Mouse (Mus musculus) embryo, embryonic 11 days (tissue): Measurements from ENCODE around the gene Tecpr1.

Source experiments
- DNase-seq: peaks from one replicate; pipeline ENCODE4 v3.0.0-alpha.2; 2015

Tecpr1 gene

DNA sequence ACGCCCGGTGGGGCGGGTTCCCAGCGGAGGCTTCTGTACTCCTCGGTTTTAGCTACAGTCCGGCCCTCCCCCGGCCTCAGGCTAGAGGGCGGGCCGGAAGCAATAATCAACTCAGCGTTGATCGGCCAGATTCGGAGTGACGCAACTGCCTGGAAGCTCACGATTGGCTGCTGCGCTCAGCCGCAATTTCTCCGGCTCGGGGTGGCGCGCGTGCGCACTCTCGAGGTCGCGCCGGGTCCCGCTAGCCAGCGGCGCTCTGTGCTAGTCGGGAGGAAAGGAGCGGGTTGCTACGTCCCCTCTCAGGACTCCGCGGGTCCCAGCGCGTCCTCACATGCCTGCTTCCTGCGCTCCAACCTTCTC lies at the start of gene Tecpr1:
Tecpr1 (minus strand) TSS at position 113 of the 360 bp plus-strand sequence.
- DNase-seq = peak; percentile 97

GRCm38 (mm10) chr5:144271772-144272171 lies 48.4 kb upstream of the Tecpr1 start:
- no peak for DNase-seq

DNA sequence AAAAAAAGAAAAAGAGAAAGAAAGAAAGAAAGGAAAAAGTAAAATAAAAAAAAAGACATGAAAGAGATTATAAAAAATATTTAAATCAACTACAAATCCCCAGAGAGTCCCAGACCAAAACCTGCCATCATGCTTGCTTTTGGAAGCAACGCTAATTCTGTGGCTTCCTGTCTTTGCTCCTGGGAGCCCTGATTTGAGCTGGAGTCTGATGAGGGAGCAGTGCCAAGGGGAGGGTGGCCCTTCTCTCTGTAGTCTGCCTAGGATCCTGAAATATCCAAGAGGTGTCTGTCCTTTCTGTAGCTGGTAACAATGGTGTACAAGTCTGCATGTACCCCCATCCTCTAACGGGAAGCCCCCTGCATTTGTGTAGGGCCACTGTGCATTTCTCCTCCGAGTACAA lies 47.7 kb upstream of the Tecpr1 start:
- DNase-seq = no peak

- DNase-seq = no peak
These were observed 47.0 kb upstream of the Tecpr1 start for GRCm38 (mm10) chr5:144270420-144270819.

DNA sequence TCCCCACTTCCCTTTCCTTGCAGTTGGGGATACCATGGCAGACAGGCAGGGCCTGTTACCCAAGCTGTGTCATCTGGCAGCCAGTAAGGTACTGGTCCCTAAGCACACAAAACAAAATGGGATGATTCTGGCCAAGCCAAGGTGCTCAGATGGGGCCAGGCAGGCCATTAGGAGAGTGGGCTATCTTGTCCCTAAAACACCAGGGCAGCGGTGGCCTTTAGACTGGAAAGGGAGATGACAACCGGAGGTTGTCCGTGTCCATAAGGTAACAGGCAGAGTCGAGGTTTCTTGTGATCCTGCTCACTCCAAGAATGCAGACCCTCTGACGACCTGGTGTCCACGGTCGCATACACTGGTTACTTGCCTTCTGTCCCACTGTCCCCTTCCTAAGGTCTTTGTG lies 46.5 kb upstream of the Tecpr1 start:
- DNase-seq = no peak

DNA sequence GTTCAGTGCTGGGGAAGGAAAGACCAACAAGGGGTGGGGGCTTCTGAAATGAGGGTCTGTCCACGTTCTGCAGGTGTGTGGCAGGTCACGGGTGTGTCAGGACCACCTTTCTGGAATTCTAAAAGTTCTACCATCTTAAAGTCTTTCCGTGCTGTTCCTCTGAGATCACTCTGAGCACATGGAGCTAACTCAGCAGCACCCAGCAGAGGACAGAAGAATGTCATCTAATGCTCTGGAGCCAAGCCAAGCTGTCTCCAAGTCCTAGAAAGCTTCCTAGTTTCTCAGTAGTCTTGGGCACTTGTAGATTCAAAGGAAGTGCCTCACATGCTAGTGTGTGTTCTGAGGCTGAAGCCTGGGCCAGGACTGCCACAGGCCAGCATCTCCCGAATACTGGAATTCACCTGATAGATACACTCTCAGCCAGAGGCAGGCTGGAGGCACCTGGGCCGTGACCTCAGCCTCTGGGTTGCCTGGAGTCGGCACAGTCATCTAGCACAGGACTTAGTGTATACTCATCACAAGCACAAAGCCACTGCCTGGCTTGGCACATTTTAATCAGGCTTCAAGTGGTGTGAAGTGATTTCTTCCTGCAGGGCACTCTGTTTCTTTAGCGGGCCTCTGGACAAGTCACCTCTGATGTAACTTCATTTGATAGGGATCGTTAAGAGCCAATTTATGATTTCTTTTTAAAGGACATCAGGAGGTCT lies 44.3 kb upstream of the Tecpr1 start:
- DNase-seq = no peak

- DNase-seq = no peak
These were observed 40.1 kb upstream of the Tecpr1 start for GRCm38 (mm10) chr5:144263496-144263895.

GRCm38 (mm10) chr5:144263082-144263481 lies 39.7 kb upstream of the Tecpr1 start:
- DNase-seq = no peak

GRCm38 (mm10) chr5:144261829-144262228 lies 38.4 kb upstream of the Tecpr1 start:
- DNase-seq = no peak

- no peak for DNase-seq
These were observed 37.9 kb upstream of the Tecpr1 start for GRCm38 (mm10) chr5:144261309-144261708.

- DNase-seq = no peak
These were observed 37.0 kb upstream of the Tecpr1 start for GRCm38 (mm10) chr5:144260464-144260863.

DNA sequence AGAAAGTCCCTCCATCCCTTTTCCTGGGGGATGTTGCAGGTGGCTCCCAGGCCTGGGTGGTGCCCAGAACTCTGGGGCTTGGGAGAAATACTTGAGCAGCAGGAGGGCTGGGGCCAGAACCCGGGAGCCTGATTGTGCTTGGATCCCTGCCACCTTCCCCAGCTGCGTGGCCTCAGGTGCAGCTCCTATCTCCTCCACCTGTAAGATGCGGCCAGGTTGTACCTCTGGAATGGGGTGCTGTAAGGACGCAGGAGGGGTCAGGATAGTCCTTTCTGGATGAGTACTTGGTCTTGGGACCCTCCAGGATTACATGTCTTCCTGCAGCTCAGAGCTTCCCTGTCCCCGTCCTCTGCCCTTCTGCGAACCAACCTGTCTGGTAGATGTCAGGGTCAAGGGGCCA lies 35.8 kb upstream of the Tecpr1 start:
- DNase-seq = no peak

DNA sequence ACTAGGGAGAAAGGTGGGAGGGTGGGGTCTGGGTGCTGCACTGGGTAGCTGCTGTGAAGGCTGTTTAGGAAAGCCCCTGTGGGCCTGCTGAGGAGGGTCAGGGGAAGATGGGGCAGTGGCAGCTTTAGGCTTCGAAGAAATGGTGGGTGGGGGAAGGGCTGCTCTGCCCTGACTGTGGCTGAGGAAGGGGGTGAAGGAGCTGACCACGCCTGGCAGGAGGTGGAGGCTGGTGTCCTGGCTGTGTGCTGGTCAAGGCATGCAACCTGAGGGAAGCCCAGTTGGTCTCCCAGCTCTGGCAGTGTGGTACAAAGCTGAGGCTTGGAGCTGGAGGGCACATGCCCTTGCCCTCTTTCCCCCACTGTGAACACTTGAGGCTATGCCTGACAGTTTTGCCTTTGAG lies 35.3 kb upstream of the Tecpr1 start:
- DNase-seq = no peak

GRCm38 (mm10) chr5:144258131-144258611 lies 34.8 kb upstream of the Tecpr1 start:
- no peak for DNase-seq

- DNase-seq = no peak
These were observed 34.2 kb upstream of the Tecpr1 start for GRCm38 (mm10) chr5:144257451-144258110.

GRCm38 (mm10) chr5:144256888-144257287 lies 33.5 kb upstream of the Tecpr1 start:
- DNase-seq = peak; percentile 20

- DNase-seq = no peak
These were observed 33.1 kb upstream of the Tecpr1 start for GRCm38 (mm10) chr5:144256541-144256870.

- peak; percentile 80 for DNase-seq
These were observed 32.5 kb upstream of the Tecpr1 start for GRCm38 (mm10) chr5:144255632-144256540.

GRCm38 (mm10) chr5:144254811-144255631 lies 31.6 kb upstream of the Tecpr1 start:
- peak; percentile 95 for DNase-seq

GRCm38 (mm10) chr5:144254122-144254810 lies 30.9 kb upstream of the Tecpr1 start:
- peak; percentile 41 for DNase-seq

- DNase-seq = no peak
These were observed 29.8 kb upstream of the Tecpr1 start for GRCm38 (mm10) chr5:144253212-144253611.
